Mouse (Mus musculus): ENCODE data around the gene Lmbr1.

Gene Lmbr1

GRCm38 (mm10) chr5:29253876-29254275 lies 124.3 kb downstream of the Lmbr1 start:
- DNase-seq (ENCODE audit: low spot score) = no peak

GRCm38 (mm10) chr5:29251496-29251873 lies 126.7 kb downstream of the Lmbr1 start:
- DNase-seq (ENCODE audit: low spot score) = no peak

- no peak for DNase-seq (ENCODE audit: low spot score)
Measured at GRCm38 (mm10) chr5:29250795-29251495, 127.2 kb downstream of the Lmbr1 start.

GRCm38 (mm10) chr5:29244769-29245168 lies 133.4 kb downstream of the Lmbr1 start:
- no peak for DNase-seq (ENCODE audit: low spot score)

GRCm38 (mm10) chr5:29238379-29238778 lies 139.8 kb downstream of the Lmbr1 start:
- no peak for DNase-seq (ENCODE audit: low spot score)

GRCm38 (mm10) chr5:29230481-29230880 lies 147.7 kb downstream of the Lmbr1 start:
- no peak for DNase-seq (ENCODE audit: low spot score)

GRCm38 (mm10) chr5:29224089-29224488 lies 154.1 kb downstream of the Lmbr1 start:
- DNase-seq (ENCODE audit: low spot score) = no peak

GRCm38 (mm10) chr5:29217997-29218396 lies 160.2 kb downstream of the Lmbr1 start:
- no peak for DNase-seq (ENCODE audit: low spot score)

- DNase-seq (ENCODE audit: low spot score) = no peak
Measured at GRCm38 (mm10) chr5:29211980-29212555, 166.1 kb downstream of the Lmbr1 start.

GRCm38 (mm10) chr5:29205690-29206089 lies 172.5 kb downstream of the Lmbr1 start:
- DNase-seq (ENCODE audit: low spot score) = no peak

GRCm38 (mm10) chr5:29199868-29200267 lies 178.3 kb downstream of the Lmbr1 start:
- no peak for DNase-seq (ENCODE audit: low spot score)

GRCm38 (mm10) chr5:29198960-29199488 lies 179.2 kb downstream of the Lmbr1 start:
- DNase-seq (ENCODE audit: low spot score) = no peak

- DNase-seq (ENCODE audit: low spot score) = no peak
Measured at GRCm38 (mm10) chr5:29197187-29197586, 181.0 kb downstream of the Lmbr1 start.

GRCm38 (mm10) chr5:29196264-29196658 lies 181.9 kb downstream of the Lmbr1 start:
- no peak for DNase-seq (ENCODE audit: low spot score)

- peak; percentile 91 for DNase-seq (ENCODE audit: low spot score)
Measured at GRCm38 (mm10) chr5:29195570-29196263, 182.5 kb downstream of the Lmbr1 start, which contains the start of gene Rnf32. Gene Rnf32, plus strand, starts transcription at chr5:29195992.

- DNase-seq (ENCODE audit: low spot score) = no peak
Measured at GRCm38 (mm10) chr5:29195231-29195569, 183.0 kb downstream of the Lmbr1 start.

GRCm38 (mm10) chr5:29186798-29187197 lies 191.4 kb downstream of the Lmbr1 start:
- DNase-seq (ENCODE audit: low spot score) = no peak

All from testis, postnatal 10 days (tissue).